Mouse (Mus musculus): Measurements from ENCODE around the gene Gm19402. TPM values are rescaled to one million over a fixed set of nuclear protein-coding genes. Genes with fewer than 3 reads are reported as not detected.
"Not testable (repeated sequence)": the region's sequence is repeated elsewhere in the genome, so short reads cannot be mapped to it uniquely, and the experiment has no call there.

Gm19402 gene
- total RNA-seq (2021) (not detected), polyA plus RNA-seq (2012; rRNA removed) (not detected in 2 replicates)
- long read RNA-seq = 0 reads

GRCm38 (mm10) chr10:77690356-77690807, at the start of gene Gm19402:
Gene Gm19402, minus strand, starts transcription at chr10:77690757.
- not testable (repeated sequence) for DNase-seq

GRCm38 (mm10) chr10:77738929-77739328, 48.4 kb upstream of the Gm19402 start:
- no peak for DNase-seq

- no peak for DNase-seq
Measured at GRCm38 (mm10) chr10:77735928-77736327, 45.4 kb upstream of the Gm19402 start.

GRCm38 (mm10) chr10:77729241-77729640, 38.7 kb upstream of the Gm19402 start:
- DNase-seq = no peak

- DNase-seq = no peak
Measured at GRCm38 (mm10) chr10:77728280-77728679, 37.7 kb upstream of the Gm19402 start.

GRCm38 (mm10) chr10:77726186-77726585, 35.6 kb upstream of the Gm19402 start, which contains the start of gene Gm10100:
Gene Gm10100, plus strand, starts transcription at chr10:77726486.
- no peak for DNase-seq

GRCm38 (mm10) chr10:77724855-77725254, 34.3 kb upstream of the Gm19402 start:
- no peak for DNase-seq

GRCm38 (mm10) chr10:77720299-77720698, 29.7 kb upstream of the Gm19402 start, which contains the start of gene Krtap12-1:
Gene Krtap12-1, plus strand, starts transcription at chr10:77720599.
- DNase-seq = not testable (repeated sequence)

GRCm38 (mm10) chr10:77715507-77715906, 24.9 kb upstream of the Gm19402 start, which contains the start of gene Gm10142:
Gene Gm10142, plus strand, starts transcription at chr10:77715807.
- no peak for DNase-seq

GRCm38 (mm10) chr10:77713734-77714133, 23.2 kb upstream of the Gm19402 start:
- no peak for DNase-seq

- not testable (repeated sequence) for DNase-seq
Measured at GRCm38 (mm10) chr10:77711157-77711556, 20.6 kb upstream of the Gm19402 start, which contains the start of gene Gm10024. Gene Gm10024, plus strand, starts transcription at chr10:77711457.

GRCm38 (mm10) chr10:77709831-77710230, 19.3 kb upstream of the Gm19402 start:
- no peak for DNase-seq

- no peak for DNase-seq
Measured at GRCm38 (mm10) chr10:77706326-77706725, 15.8 kb upstream of the Gm19402 start, which contains the start of gene Gm10272. Gene Gm10272, plus strand, starts transcription at chr10:77706626.

GRCm38 (mm10) chr10:77697133-77697532, 6.6 kb upstream of the Gm19402 start, which contains the start of gene Gm9508:
Gene Gm9508, minus strand, starts transcription at chr10:77697233.
- no peak for DNase-seq

GRCm38 (mm10) chr10:77687021-77687420, 3.5 kb downstream of the Gm19402 start:
- DNase-seq = no peak

GRCm38 (mm10) chr10:77685895-77686664, 4.5 kb downstream of the Gm19402 start, which contains the start of gene Tspear:
Gene Tspear, plus strand, starts transcription at chr10:77686569.
- peak; percentile 23 for DNase-seq

GRCm38 (mm10) chr10:77684181-77684580, 6.4 kb downstream of the Gm19402 start:
- no peak for DNase-seq

GRCm38 (mm10) chr10:77682994-77683393, 7.6 kb downstream of the Gm19402 start:
- DNase-seq = no peak

GRCm38 (mm10) chr10:77677562-77677961, 13.0 kb downstream of the Gm19402 start:
- DNase-seq = no peak

GRCm38 (mm10) chr10:77673765-77674164, 16.8 kb downstream of the Gm19402 start:
- no peak for DNase-seq

GRCm38 (mm10) chr10:77671519-77671918, 19.0 kb downstream of the Gm19402 start:
- no peak for DNase-seq

- DNase-seq = no peak
Measured at GRCm38 (mm10) chr10:77670710-77671109, 19.8 kb downstream of the Gm19402 start.

- DNase-seq = no peak
Measured at GRCm38 (mm10) chr10:77667402-77667801, 23.2 kb downstream of the Gm19402 start.

Measured in adrenal gland, adult 2 months (tissue).